Mouse (Mus musculus) MEL (cell line): Measurements from ENCODE around the gene Cxcl15. TPM values are rescaled to one million over a fixed set of nuclear protein-coding genes. Genes with fewer than 3 reads are reported as not detected.
"Not testable (repeated sequence)": the region's sequence is repeated elsewhere in the genome, so short reads cannot be mapped to it uniquely, and the experiment has no call there.

Experiments
- DNase-seq: peaks from one replicate; pipeline ENCODE4 v3.0.0; 2011; ENCODE audit warnings: low read depth, low spot score
- H3K27ac ChIP-seq: 2 replicates; pipeline ENCODE4 v1.5.1; 2012; ENCODE audit warnings: low read depth, mild to moderate bottlenecking, control low read depth, low read length, moderate library complexity; ENCODE audit not compliant: control insufficient read depth
- H3K27me3 ChIP-seq, 2 experiments: fragments of 150-350 bp in 1 of 2; sonication (generic) in 1 of 2; 2 replicates each; pipeline ENCODE4 v1.6.1; 2012; ENCODE audit warnings: low read length in 2 of 2, mild to moderate bottlenecking in 2 of 2, improper control_type of control experiment in 1 of 2, moderate library complexity in 1 of 2; ENCODE audit not compliant: insufficient read depth in 2 of 2, control insufficient read depth in 1 of 2
- H3K36me3 ChIP-seq, 2 experiments: 2 replicates each; pipeline ENCODE4 v1.6.1; 2012 to 2014; ENCODE audit warnings: low read length in 2 of 2, improper control_type of control experiment in 1 of 2, inconsistent platforms in 1 of 2, mild to moderate bottlenecking in 1 of 2; ENCODE audit not compliant: insufficient read depth in 2 of 2, control insufficient read depth in 1 of 2
- H3K4me1 ChIP-seq, 2 experiments: fragments of 150-350 bp in 1 of 2; sonication (generic) in 1 of 2; 2 replicates each; pipeline ENCODE4 v1.6.1; 2012; ENCODE audit warnings: low read length in 2 of 2, improper control_type of control experiment in 1 of 2, mild to moderate bottlenecking in 1 of 2; ENCODE audit not compliant: insufficient read depth in 2 of 2, control insufficient read depth in 1 of 2
- H3K4me3 ChIP-seq, 2 experiments: fragments of 150-350 bp in 1 of 2; sonication (generic) in 1 of 2; 2 replicates each; pipeline ENCODE4 v1.5.1; 2012; ENCODE audit warnings: low read depth in 2 of 2, low read length in 2 of 2, mild to moderate bottlenecking in 2 of 2, moderate library complexity in 2 of 2, control low read depth in 1 of 2, improper control_type of control experiment in 1 of 2; ENCODE audit not compliant: control insufficient read depth in 1 of 2, insufficient read depth in 1 of 2
- H3K79me2 ChIP-seq: 2 replicates; pipeline ENCODE4 v1.6.1; 2012; ENCODE audit warnings: mild to moderate bottlenecking, low read length, moderate library complexity; ENCODE audit not compliant: control insufficient read depth, poor library complexity, insufficient read depth
- H3K9ac ChIP-seq: 2 replicates; pipeline ENCODE4 v1.6.1; 2012; ENCODE audit warnings: low read depth, mild to moderate bottlenecking, control low read depth, low read length, moderate library complexity; ENCODE audit not compliant: control insufficient read depth, poor library complexity, severe bottlenecking
- H3K9me3 ChIP-seq: fragments of 150-350 bp; sonication (generic); replicated peaks from 2 replicates; pipeline ENCODE4 v1.6.1; 2012; ENCODE audit warnings: mild to moderate bottlenecking, low read length, improper control_type of control experiment, moderate library complexity; ENCODE audit not compliant: insufficient read depth
- CHD2 ChIP-seq: IDR thresholded peaks from 2 replicates; pipeline ENCODE4 v1.6.1; 2011; ENCODE audit warnings: low read length, improper control_type of control experiment
- E2F4 ChIP-seq: IDR thresholded peaks from 2 replicates; pipeline ENCODE4 v1.6.1; 2011; ENCODE audit warnings: low read depth, low read length, improper control_type of control experiment, borderline replicate concordance
- ELF1 ChIP-seq: IDR thresholded peaks from 2 replicates; pipeline ENCODE4 v1.6.1; 2014; ENCODE audit warnings: low read depth, mild to moderate bottlenecking, inconsistent platforms, low read length, improper control_type of control experiment, moderate library complexity
- ETS1 ChIP-seq: IDR thresholded peaks from 2 replicates; pipeline ENCODE4 v1.6.1; 2012; ENCODE audit warnings: low read depth, mild to moderate bottlenecking, inconsistent platforms, low read length, improper control_type of control experiment, moderate library complexity
- GATA1 ChIP-seq: IDR thresholded peaks from 2 replicates; pipeline ENCODE4 v1.6.1; 2011; ENCODE audit warnings: low read depth, low read length, improper control_type of control experiment
- HCFC1 ChIP-seq: IDR thresholded peaks from 2 replicates; pipeline ENCODE4 v1.6.1; 2012; ENCODE audit warnings: low read depth, mild to moderate bottlenecking, inconsistent platforms, low read length, improper control_type of control experiment, moderate library complexity
- JUND ChIP-seq: IDR thresholded peaks from 2 replicates; pipeline ENCODE4 v1.6.1; 2011; ENCODE audit warnings: low read depth, mild to moderate bottlenecking, improper control_type of control experiment, low read length
- MAFK ChIP-seq: IDR thresholded peaks from 2 replicates; pipeline ENCODE4 v1.6.1; 2011; ENCODE audit warnings: low read depth, mild to moderate bottlenecking, low read length, improper control_type of control experiment, borderline replicate concordance
- MAX ChIP-seq: IDR thresholded peaks from 2 replicates; pipeline ENCODE4 v1.6.1; 2011; ENCODE audit warnings: low read length, improper control_type of control experiment
- MXI1 ChIP-seq: IDR thresholded peaks from 2 replicates; pipeline ENCODE4 v1.6.1; 2011; ENCODE audit warnings: mild to moderate bottlenecking, low read depth, low read length, improper control_type of control experiment
- MYB ChIP-seq: IDR thresholded peaks from 2 replicates; pipeline ENCODE4 v1.6.1; 2011; ENCODE audit warnings: mild to moderate bottlenecking, low read depth, low read length, improper control_type of control experiment
- NELFE ChIP-seq: IDR thresholded peaks from 2 replicates; pipeline ENCODE4 v1.6.1; 2011; ENCODE audit warnings: low read depth, low read length, improper control_type of control experiment
- NRF1 ChIP-seq: IDR thresholded peaks from 2 replicates; pipeline ENCODE4 v1.6.1; 2014; ENCODE audit warnings: low read depth, mild to moderate bottlenecking, inconsistent platforms, low read length, improper control_type of control experiment, moderate library complexity; ENCODE audit not compliant: poor library complexity, insufficient read depth, severe bottlenecking
- POLR2AphosphoS2 ChIP-seq: IDR thresholded peaks from 2 replicates; pipeline ENCODE4 v1.6.1; 2011; ENCODE audit warnings: low read length, improper control_type of control experiment
- POLR2AphosphoS5 ChIP-seq: IDR thresholded peaks from 2 replicates; pipeline ENCODE4 v1.6.1; 2012; ENCODE audit warnings: low read depth, borderline replicate concordance, mild to moderate bottlenecking, inconsistent platforms, low read length, moderate library complexity, mixed read lengths
- RCOR1 ChIP-seq: IDR thresholded peaks from 2 replicates; pipeline ENCODE4 v1.6.1; 2012; ENCODE audit warnings: low read depth, mild to moderate bottlenecking, inconsistent platforms, low read length, improper control_type of control experiment
- TBP ChIP-seq: IDR thresholded peaks from 2 replicates; pipeline ENCODE4 v1.8.0; 2011; ENCODE audit warnings: low read depth, low read length, improper control_type of control experiment
- TCF12 ChIP-seq: IDR thresholded peaks from 2 replicates; pipeline ENCODE4 v1.6.1; 2014; ENCODE audit warnings: low read depth, mild to moderate bottlenecking, inconsistent platforms, low read length, improper control_type of control experiment, moderate library complexity
- UBTF ChIP-seq: IDR thresholded peaks from 2 replicates; pipeline ENCODE4 v1.6.1; 2012; ENCODE audit warnings: low read depth, mild to moderate bottlenecking, inconsistent platforms, low read length, improper control_type of control experiment, moderate library complexity, borderline replicate concordance; ENCODE audit not compliant: insufficient read depth
- USF1 ChIP-seq: IDR thresholded peaks from 2 replicates; pipeline ENCODE4 v1.6.1; 2014; ENCODE audit warnings: low read depth, mild to moderate bottlenecking, inconsistent platforms, low read length, improper control_type of control experiment, moderate library complexity
- USF2 ChIP-seq, 2 experiments: IDR thresholded peaks; 2 replicates each; pipeline ENCODE4 v1.6.1; 2011 to 2012; ENCODE audit warnings: improper control_type of control experiment in 2 of 2, low read length in 2 of 2, borderline replicate concordance in 1 of 2, inconsistent platforms in 1 of 2, low read depth in 1 of 2, mild to moderate bottlenecking in 1 of 2; ENCODE audit not compliant: insufficient read depth in 1 of 2
- ZKSCAN1 ChIP-seq: IDR thresholded peaks from 2 replicates; pipeline ENCODE4 v1.6.1; 2012; ENCODE audit warnings: low read depth, mild to moderate bottlenecking, inconsistent platforms, low read length, improper control_type of control experiment, moderate library complexity
- ZMIZ1 ChIP-seq: IDR thresholded peaks from 2 replicates; pipeline ENCODE4 v1.6.1; 2012; ENCODE audit warnings: low read depth, mild to moderate bottlenecking, inconsistent platforms, low read length, improper control_type of control experiment, moderate library complexity
- ZNF384 ChIP-seq: IDR thresholded peaks from 2 replicates; pipeline ENCODE4 v1.6.1; 2012; ENCODE audit warnings: low read depth, mild to moderate bottlenecking, inconsistent platforms, low read length, improper control_type of control experiment
- polyA plus RNA-seq, 2 experiments: library from polyadenylated mRNA; stranded (reverse) in 1 of 2; unstranded in 1 of 2; fragments of >175 nt in 1 of 2; fragments of >200 nt in 1 of 2; gene quantifications; 2 replicates each; pipeline versions ENCODE4 v1.2.1 to v1.2.4; 2012; ENCODE audit warnings: low replicate concordance in 2 of 2, low read depth in 1 of 2; ENCODE audit not compliant: insufficient read length in 2 of 2, insufficient read depth in 1 of 2, missing spikeins in 1 of 2
- total RNA-seq: library from RNA; depleted of rRNA; stranded (reverse); fragments of 300-350 nt; gene quantifications from 2 replicates; pipeline ENCODE4 v1.2.3, GENCODE M21; 2012

Gene Cxcl15
- total and polyA plus RNA-seq, 3 experiments: not detected

DNA sequence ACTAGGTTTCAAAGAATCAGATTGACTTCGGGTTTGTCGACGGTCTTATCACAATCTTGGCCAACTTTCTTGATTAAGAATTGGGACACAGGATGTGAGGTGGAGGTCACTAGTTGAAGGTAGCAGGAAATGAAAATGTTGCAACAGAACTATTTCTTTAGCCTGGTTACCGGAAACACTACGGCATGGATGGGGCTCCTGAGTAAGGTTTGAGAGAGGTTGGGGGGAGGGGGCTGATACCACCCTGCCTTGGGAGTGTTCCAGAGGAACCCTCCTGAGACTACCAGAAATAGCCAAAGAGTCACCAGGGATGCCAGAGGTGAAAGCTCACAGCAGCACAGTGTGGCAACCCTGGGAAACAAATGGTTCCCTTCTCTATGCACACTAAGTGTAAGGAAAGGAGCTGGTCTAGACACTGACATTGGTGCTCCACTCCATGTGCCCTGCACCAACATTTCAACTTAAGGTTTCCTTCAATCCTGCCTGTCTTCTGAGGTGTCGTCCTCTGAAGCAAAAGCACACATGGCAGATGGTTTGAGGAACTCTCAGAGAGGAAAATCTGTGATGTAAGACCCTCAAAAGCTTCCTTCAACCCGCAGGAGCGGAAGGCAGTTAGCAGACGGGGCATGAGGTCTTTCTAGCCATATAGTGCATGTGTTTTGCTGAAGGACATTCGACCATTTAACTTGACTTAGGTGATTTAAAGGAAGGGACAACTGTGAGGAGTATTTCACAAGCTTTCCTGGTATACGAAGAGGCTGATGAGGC is 4.8 kb upstream of the Cxcl15 start:
- Histone ChIP-seq H3K9ac (no peak overlapping the region), H3K79me2 (no peaks in the 10 kb centered on the region), H3K36me3 (no peaks in the 10 kb centered on the region), H3K4me3 (no peak overlapping the region), H3K4me1 (no peaks in the 10 kb centered on the region), H3K9me3 (no peaks in the 10 kb centered on the region), H3K27me3 (no peaks in the 10 kb centered on the region; a peak in 2 of 4 replicates), H3K27ac (no peak overlapping the region)
- DNase-seq: no peak
- TF ChIP-seq HCFC1: no peak
- no peak for TF ChIP-seq POLR2AphosphoS2
- no peak for TF ChIP-seq ETS1
- TF ChIP-seq ZNF384: no peak
- no peak for TF ChIP-seq GATA1
- no peak for TF ChIP-seq UBTF
- TF ChIP-seq NRF1: no peak
- no peak for TF ChIP-seq JUND
- TF ChIP-seq ZMIZ1: no peak
- TF ChIP-seq NELFE: no peak
- TF ChIP-seq RCOR1: no peak
- no peak for TF ChIP-seq CHD2
- no peak for TF ChIP-seq MXI1
- no peak for TF ChIP-seq USF1

DNA sequence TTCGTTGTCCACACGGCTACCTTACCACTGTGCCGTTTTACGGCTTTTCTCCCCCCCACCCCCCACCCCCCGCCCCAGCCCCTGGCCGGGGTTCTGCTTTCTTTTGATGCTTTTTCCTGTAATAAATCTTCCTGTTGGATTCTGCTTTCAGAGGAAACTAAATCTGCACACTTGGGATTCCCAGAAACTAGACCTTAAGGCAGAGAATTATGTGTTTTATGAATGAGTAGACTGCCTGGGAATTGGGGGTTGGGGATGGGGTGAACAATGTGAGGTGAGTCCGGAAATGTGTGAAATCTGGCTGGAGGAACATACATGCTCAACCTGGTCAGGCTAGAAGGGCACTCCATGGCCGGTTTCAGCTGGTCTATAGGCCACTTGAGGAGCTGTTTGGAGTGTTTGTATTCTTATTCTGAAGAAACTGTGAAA is 4.2 kb upstream of the Cxcl15 start:
- no peaks in the 10 kb centered on the region for H3K4me1 ChIP-seq
- H3K79me2 ChIP-seq: no peaks in the 10 kb centered on the region
- DNase-seq: no peak
- H3K9ac ChIP-seq: no peak overlapping the region
- H3K27ac ChIP-seq: no peak overlapping the region
- H3K27me3 ChIP-seq: no peaks in the 10 kb centered on the region; a peak in 2 of 4 replicates
- H3K9me3 ChIP-seq: no peaks in the 10 kb centered on the region
- H3K4me3 ChIP-seq: no peak overlapping the region
- TF ChIP-seq ZMIZ1 (no peak), MYB (no peak), ZKSCAN1 (no peak), MAFK (no peak), TBP (no peak), MAX (no peak), E2F4 (no peak), ELF1 (no peak), TCF12 (no peak), POLR2AphosphoS5 (no peak), USF1 (no peak), USF2 (IDR thresholded peaks at IDR 0.05; ENCODE audit: borderline replicate concordance in 1 of 2, insufficient read depth in 1 of 2, low read depth in 1 of 2, low read length in 2 of 2) (no peak)
- TF ChIP-seq, all 39 proteins: peak for 0
- no peaks in the 10 kb centered on the region for H3K36me3 ChIP-seq

DNA sequence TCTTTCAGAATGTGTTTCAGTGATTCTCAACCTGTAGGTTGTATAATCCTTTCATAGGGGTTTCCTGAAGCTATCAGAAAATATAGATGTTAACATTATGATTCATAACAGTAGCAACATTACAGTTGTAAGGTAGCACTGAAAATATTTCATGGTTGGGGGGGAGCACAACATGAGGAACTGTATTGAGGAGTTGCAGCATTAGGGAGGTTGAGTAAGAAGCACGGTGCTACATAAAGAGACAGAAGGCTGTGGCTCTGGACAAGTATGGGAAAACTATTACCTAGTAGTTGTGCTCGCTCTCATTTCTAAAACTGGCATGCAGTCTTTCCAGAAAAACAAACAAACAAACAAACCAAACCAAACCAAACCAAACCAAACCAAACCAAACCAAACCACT is 1.1 kb downstream of the Cxcl15 start:
- H3K9ac ChIP-seq, H3K9me3 ChIP-seq, H3K4me1 ChIP-seq, H3K27me3 ChIP-seq, H3K36me3 ChIP-seq, H3K27ac ChIP-seq, H3K79me2 ChIP-seq, DNase-seq, H3K4me3 ChIP-seq: not testable (repeated sequence)
